18 mouse cellular contexts compared by ENCODE assay signal in the genomic region with DNA sequence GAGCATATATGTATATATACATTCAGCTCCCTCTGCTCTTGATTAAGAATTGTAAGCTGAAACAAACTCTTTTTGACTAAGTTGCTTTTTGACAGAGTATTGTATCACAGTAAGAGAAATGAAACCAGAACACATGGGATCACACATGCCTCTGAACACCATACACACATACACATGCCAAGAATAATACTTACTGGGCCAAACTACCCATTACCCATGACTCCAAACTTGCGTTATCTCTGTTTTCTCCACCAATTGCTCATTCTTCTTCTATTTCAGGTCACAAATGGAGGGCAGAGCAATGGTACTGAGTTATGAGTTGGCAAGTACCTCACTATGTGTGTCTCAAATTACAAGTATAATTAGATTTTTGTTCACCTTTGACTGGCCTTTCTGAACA. TPM values are rescaled to one million over a fixed set of nuclear protein-coding genes. Genes with fewer than 3 reads are reported as not detected.
"Had no signal": no experiment of that assay in that cellular context is flagged by ENCODE, and none has a peak within 500 bp of the region (broad histone marks: within the 10 kb centered on the region; RNA-seq: fewer than 3 reads in every experiment).

No protein-coding gene starts in this region.

- H3K27ac ChIP-seq: neural tube, embryonic 12.5 days; neural tube, embryonic 13.5 days; stomach, embryonic 15.5 days; stomach, postnatal 0 days had no signal

- H3K4me3 ChIP-seq: neural tube, embryonic 12.5 days; neural tube, embryonic 13.5 days; stomach, embryonic 15.5 days had no signal

- H3K9ac ChIP-seq: neural tube, embryonic 12.5 days; neural tube, embryonic 13.5 days; stomach, embryonic 15.5 days had no signal

- H3K36me3 ChIP-seq: neural tube, embryonic 12.5 days; neural tube, embryonic 13.5 days; stomach, embryonic 15.5 days had no signal

- H3K4me2 ChIP-seq: neural tube, embryonic 12.5 days; neural tube, embryonic 13.5 days; stomach, embryonic 15.5 days had no signal

- H3K9me3 ChIP-seq: neural tube, embryonic 12.5 days; neural tube, embryonic 13.5 days; stomach, embryonic 15.5 days had no signal

- DNase-seq: retina, postnatal 1 day; right cerebral cortex, adult 18-20 months; right cerebral cortex, postnatal 14 days; right cerebral cortex, postnatal 25 days; right cerebral cortex, postnatal 4 days; spleen, adult 18-20 months; thymus, adult 18-20 months; thymus, adult 2 months; thymus, postnatal 14 days; thymus, postnatal 25 days; thymus, postnatal 36 days; thymus, postnatal 4 days had no signal

RNA-seq across cellular contexts. Expression of a gene that starts 25.9 kb away (rescaled TPM):
- total RNA-seq: neutrophil, adult 5-6 weeks had no signal
- polyA plus RNA-seq: neural tube, embryonic 14.5 days had no signal
